Mouse (Mus musculus) cerebellum, adult 2 months (tissue): ENCODE results near the gene Galnt15.

ENCODE experiments used
- CTCF ChIP-seq: fragments of 200-500 bp; IDR thresholded peaks from 2 replicates; pipeline ENCODE4 v1.5.1; 2011; ENCODE audit warnings: low read depth, mild to moderate bottlenecking, control low read depth, low read length, moderate library complexity, borderline replicate concordance; ENCODE audit not compliant: insufficient read depth
- POLR2A ChIP-seq: fragments of 200-500 bp; IDR thresholded peaks from 2 replicates; pipeline ENCODE4 v1.6.1; 2011; ENCODE audit warnings: low read length, control low read depth, borderline replicate concordance; ENCODE audit not compliant: insufficient read depth

GRCm38 (mm10) chr14:32019091-32019490 is 9.7 kb upstream of the Galnt15 start:
- TF ChIP-seq CTCF = no peak
- TF ChIP-seq POLR2A = no peak
